Mouse (Mus musculus) T-helper 1 cell (primary cell): Measurements from ENCODE around the gene Cd24a.

Experiments used
- in situ Hi-C: fragments of 300-600 bp; cut with MboI, MseI; formaldehyde crosslinking; loops from one replicate; pipeline ENCODE4 v1.15.1; 2025; ENCODE audit warnings: high pct_unique_total_duplicates

Cd24a gene

GRCm38 (mm10) chr10:43624791-43625398 lies 46.8 kb downstream of the Cd24a start:
- in situ Hi-C loops, result no loop called here

- in situ Hi-C loops, result no loop called here
These were observed 47.5 kb downstream of the Cd24a start for GRCm38 (mm10) chr10:43625578-43625977.

GRCm38 (mm10) chr10:43629216-43629615 lies 51.1 kb downstream of the Cd24a start:
- in situ Hi-C loops, result no loop called here

GRCm38 (mm10) chr10:43629857-43630256 lies 51.8 kb downstream of the Cd24a start:
- in situ Hi-C loops, result no loop called here

GRCm38 (mm10) chr10:43630634-43631033 lies 52.5 kb downstream of the Cd24a start:
- in situ Hi-C loops, result no loop called here

GRCm38 (mm10) chr10:43631049-43631448 lies 53.0 kb downstream of the Cd24a start:
- in situ Hi-C loops, result no loop called here

- in situ Hi-C loops, result no loop called here
These were observed 53.7 kb downstream of the Cd24a start for GRCm38 (mm10) chr10:43631639-43632354.

- in situ Hi-C loops, result no loop called here
These were observed 55.0 kb downstream of the Cd24a start for GRCm38 (mm10) chr10:43633117-43633516.
